Mouse (Mus musculus) forelimb bud, embryonic 11.5 days (tissue): ENCODE measurements around the gene Lypd6b.

ENCODE experiments used
- DNase-seq: peaks from one replicate; pipeline ENCODE4 v3.0.0-alpha.2; 2012; ENCODE audit warnings: low read depth, low spot score

Gene Lypd6b

GRCm38 (mm10) chr2:49869044-49869443 lies 81.6 kb downstream of the Lypd6b start:
- DNase-seq = no peak

GRCm38 (mm10) chr2:49869782-49870514 lies 82.5 kb downstream of the Lypd6b start:
- no peak for DNase-seq

GRCm38 (mm10) chr2:49871012-49871411 lies 83.5 kb downstream of the Lypd6b start:
- DNase-seq = no peak

- no peak for DNase-seq
Observed at GRCm38 (mm10) chr2:49880507-49880906, 93.0 kb downstream of the Lypd6b start.

GRCm38 (mm10) chr2:49881002-49881401 lies 93.5 kb downstream of the Lypd6b start:
- DNase-seq = no peak

- DNase-seq = no peak
Observed at GRCm38 (mm10) chr2:49882461-49882860, 95.0 kb downstream of the Lypd6b start.

- DNase-seq = no peak
Observed at GRCm38 (mm10) chr2:49883990-49884389, 96.5 kb downstream of the Lypd6b start.

- DNase-seq = no peak
Observed at GRCm38 (mm10) chr2:49886209-49886608, 98.7 kb downstream of the Lypd6b start.

- no peak for DNase-seq
Observed at GRCm38 (mm10) chr2:49888346-49888745, 100.9 kb downstream of the Lypd6b start.

GRCm38 (mm10) chr2:49890727-49891126 lies 103.2 kb downstream of the Lypd6b start:
- no peak for DNase-seq

GRCm38 (mm10) chr2:49909838-49910407 lies 122.4 kb downstream of the Lypd6b start:
- DNase-seq = no peak

- DNase-seq = no peak
Observed at GRCm38 (mm10) chr2:49911296-49912034, 124.0 kb downstream of the Lypd6b start.

- no peak for DNase-seq
Observed at GRCm38 (mm10) chr2:49912261-49912895, 124.9 kb downstream of the Lypd6b start.

- DNase-seq = no peak
Observed at GRCm38 (mm10) chr2:49917489-49917888, 130.0 kb downstream of the Lypd6b start.

GRCm38 (mm10) chr2:49918132-49918531 lies 130.6 kb downstream of the Lypd6b start:
- no peak for DNase-seq

GRCm38 (mm10) chr2:49918692-49919091 lies 131.2 kb downstream of the Lypd6b start:
- DNase-seq = no peak

- peak; percentile 32 for DNase-seq
Observed at GRCm38 (mm10) chr2:49921948-49922347, 134.5 kb downstream of the Lypd6b start.

- DNase-seq = no peak
Observed at GRCm38 (mm10) chr2:49922810-49923209, 135.3 kb downstream of the Lypd6b start.

- no peak for DNase-seq
Observed at GRCm38 (mm10) chr2:49926186-49926585, 138.7 kb downstream of the Lypd6b start.

GRCm38 (mm10) chr2:49927362-49927761 lies 139.9 kb downstream of the Lypd6b start:
- DNase-seq = no peak

- no peak for DNase-seq
Observed at GRCm38 (mm10) chr2:49929931-49930330, 142.4 kb downstream of the Lypd6b start.

- DNase-seq = peak; percentile 8
Observed at GRCm38 (mm10) chr2:49937621-49938020, 150.1 kb downstream of the Lypd6b start.
